Mouse (Mus musculus) spleen, postnatal 14 days (tissue): ENCODE results near the gene Frrs1l.

Experiments used
- DNase-seq, 2 experiments: peaks; one replicate each; pipeline ENCODE4 v3.0.0; 2021 to 2022; ENCODE audit warnings: low spot score in 2 of 2

Gene Frrs1l

DNA sequence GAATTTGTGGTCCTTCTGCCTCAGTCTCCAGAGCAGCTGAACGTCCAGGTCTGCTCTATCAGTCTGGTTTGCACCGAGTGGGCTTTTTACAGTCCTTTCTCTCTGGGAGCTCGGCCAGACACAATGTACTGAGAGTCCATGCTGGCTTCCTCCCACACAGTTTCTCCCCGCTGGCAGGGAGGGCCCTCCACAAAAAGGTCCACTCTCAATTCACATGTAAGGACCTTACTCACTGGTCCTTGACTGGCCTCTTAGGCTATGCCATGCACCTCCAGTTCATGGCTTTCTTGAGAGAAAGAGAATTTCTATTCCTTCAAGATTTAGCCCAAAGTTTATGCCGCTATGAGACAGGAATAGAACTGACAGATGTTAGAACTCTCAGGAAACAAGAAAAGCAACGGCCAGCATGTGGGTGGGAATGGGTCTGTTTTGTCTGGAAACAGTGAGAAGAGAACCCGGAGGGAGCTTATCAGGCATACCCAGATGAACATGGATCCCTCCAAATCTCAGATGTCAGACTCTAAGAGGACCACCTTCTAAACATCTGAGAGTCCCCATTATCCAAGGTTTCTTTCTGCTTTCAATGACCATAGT lies 24.5 kb downstream of the Frrs1l start:
- no peak for DNase-seq

DNA sequence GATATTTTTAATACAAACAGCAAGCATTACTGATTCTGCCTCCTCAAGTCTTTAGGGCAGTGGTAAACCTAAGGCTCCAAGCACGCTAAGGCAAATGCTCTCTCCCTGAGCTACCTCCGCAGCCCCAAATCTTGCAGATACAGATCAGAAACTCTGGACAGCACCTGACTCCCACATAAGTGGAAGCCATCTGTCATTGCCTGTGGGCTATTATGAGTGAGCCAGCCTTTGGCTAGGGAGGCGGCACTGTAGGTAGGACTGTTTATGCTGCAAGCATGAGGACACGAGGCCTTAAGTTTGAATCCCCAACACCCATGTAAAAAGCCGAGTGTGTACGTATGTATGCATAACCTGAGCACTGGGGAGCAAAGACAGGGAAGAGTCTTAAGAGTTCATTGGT lies 26.5 kb downstream of the Frrs1l start:
- DNase-seq: no peak

DNA sequence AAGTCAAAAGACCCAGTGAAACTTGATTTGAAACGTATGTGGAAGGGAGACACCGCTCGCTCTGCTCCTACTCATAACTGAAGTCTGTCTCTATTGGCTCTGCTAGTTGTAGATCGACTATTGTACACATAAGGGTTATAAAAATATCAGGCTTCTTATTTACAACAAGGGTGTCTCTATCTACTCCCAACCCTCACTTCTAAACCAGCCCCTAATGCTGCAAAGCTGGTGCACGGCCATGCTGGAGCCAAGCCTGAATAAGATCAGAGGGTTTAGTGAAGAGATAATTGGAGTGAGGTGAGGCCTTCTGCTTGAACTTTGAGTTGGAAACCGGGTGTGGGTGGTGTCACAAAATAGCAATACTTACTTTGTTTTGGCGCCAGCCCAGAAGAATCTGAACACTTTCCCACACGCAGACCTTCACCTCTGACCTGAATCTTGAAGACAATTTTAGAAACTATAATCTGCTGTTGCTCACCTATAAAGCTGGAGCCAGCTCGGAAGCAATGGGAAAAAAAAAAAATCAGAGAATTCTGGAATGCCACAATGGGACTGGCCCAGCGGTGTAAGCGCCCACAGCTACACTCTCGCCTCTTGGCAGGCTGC lies 28.8 kb downstream of the Frrs1l start:
- DNase-seq: no peak

DNA sequence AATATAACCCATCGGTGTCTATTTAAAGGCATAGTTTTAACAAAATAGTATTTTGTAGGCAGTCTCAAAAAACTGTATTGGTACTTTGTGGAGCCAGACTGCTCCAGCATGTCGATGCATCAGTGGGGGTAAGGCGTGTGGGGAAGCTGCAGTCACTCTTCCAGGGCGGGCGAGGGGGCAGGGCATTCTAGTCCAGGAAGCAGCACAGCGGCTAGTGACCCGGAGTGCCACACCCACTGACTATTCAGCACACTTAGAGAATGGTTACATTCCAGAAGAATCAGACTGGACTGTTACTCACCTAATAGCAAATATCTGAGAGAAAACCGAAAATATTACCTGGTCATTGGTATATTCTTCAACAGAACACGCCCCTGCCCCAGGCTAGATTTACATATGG lies 32.7 kb downstream of the Frrs1l start:
- DNase-seq: no peak

DNA sequence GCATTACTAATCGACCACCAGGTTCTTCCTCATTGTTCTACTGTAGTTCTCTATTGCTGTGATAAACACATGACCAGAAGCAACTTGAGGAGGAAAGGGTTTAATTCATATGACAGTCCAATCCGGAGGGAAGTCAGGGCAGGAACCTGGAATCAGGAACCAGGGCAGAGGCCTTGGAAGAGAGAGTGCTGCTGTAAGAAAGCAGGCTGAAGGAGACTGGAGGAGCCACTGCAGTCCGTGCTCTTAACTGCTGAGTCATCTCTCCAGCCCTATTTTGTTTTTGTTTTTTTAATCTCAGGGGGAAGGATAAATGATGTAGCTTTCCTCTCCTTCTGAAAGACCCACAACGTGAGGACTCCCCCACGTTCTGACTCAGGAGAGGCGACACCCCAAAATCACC lies 37.0 kb downstream of the Frrs1l start:
- no peak for DNase-seq

DNA sequence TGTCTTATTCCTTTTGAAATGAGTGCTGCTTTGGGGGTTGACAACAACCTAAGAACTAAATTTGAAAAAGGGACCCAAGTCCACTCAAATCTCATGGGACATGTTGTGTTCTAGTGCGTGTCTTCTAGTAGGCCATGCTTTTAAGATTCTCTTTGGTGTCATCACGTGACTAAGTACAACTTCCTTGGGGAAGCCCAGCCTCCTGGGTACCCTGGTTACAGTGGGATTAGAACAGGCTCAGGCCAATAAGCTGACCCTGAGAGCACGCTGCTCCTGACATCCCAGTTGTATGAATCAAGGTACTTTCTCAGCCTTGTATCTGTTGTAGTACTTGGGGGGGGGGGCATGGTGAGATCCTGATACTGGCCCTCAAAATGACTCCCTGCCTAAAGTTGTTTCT lies 38.5 kb downstream of the Frrs1l start:
- DNase-seq: no peak

DNA sequence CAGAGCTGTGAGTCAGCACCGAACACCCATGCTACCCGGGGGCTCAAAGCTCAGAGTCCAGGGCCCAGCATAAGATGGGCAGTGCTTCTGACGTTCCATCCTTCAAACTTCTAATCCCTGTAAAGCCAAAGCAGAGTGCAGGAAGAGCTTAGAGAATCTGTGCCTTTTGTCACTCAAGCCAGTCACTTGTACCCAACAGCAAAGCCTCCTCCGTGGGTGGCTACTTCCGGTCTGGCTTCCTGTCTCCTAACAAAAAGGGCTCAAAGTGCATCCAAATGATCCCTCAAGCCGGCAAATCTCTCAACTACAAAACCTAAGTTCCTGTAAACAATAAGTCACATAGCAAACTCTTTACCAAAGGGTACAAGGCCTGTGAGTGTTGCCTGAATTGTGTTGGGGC lies 40.7 kb downstream of the Frrs1l start:
- no peak for DNase-seq

DNA sequence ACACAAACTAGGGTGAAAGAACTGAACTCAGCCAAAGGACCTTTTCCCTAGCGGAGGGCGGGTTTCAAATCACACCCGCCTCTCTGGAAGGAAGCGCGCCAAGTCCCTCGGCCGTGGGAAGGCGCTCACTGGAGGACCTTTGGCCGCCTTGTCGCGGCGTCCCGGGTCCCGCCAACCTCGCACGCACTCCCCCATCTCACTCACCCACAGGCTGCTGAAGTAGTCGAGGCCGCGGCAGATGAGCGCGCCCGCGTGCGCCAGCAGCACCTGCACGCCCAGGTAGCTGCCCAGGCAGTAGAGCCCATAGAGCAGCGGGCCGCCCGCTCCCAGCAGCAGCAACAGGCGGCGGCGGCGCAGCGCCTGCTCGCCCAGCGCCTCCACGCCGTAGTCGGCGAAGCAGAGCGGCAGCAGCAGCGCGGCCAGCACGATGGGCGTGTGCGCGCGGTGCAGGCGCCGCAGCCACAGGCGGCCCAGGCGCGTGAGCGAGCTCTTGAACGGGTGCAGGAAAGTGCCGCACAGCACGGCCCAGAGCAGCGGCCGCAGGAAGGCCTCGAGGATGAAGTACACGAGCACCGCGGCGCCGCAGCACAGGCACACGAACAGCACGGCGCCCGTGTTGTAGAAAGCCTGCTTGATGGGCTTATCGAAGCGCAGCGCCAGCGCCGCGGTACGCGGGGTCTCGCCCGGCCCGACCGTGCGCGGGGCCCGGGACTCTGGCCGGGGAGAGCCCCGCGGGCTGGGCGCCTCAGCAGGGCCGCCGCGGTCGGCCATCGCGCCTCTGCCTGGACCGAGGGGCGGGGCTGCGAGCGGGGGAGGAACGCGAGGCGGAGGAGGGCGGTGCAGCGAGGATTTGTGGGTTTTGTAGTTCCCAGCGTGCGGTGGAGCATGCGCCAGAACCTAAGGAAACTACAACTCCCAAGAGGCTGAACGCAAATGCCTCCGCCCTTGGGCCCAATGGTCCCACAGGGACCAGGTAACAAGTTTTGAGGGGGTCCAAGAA lies 43.2 kb downstream of the Frrs1l start, which contains the start of gene Tmem245:
TSS of gene Tmem245 (minus strand) at position 797 of the 1,000 bp plus-strand sequence.
- DNase-seq: peak; percentile 75 to 84

DNA sequence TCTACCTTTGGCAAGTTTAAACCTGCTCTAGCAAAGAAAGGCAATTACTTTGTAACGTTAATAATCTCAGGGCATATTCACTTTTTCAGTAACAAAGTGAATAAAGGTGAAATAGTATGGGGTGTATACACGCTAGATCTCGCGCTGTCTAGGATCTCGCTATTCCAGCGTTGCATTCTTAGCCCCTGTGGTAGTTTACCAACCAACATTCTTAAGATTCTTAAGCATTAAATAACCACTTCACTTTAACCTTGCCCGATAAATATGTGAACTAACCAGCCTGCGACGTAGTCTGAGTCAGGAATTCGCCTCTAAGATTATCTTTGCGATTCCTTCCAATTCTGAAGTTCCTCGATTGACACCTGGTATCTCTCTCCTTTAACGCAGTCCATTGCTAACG lies 44.0 kb downstream of the Frrs1l start:
- no peak for DNase-seq

DNA sequence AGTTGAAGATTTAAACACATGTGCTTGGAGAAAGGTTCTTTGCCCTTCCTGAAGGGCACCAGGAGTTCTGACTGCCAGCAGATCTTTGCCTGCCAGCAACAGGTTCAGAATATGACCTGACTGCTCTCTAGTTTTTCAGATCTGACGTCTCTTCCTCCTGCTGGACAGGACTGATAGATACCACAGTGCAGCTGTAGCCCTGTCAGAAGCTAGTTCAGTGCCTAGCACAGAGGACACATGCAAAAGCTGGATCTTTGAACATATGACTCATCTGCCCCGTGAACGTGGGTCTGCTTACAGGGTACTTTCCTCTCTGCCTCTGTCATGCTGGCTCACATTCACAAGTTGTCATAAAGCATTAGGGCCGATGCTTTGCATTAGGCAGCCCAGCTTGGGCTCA lies 45.9 kb downstream of the Frrs1l start:
- DNase-seq: no peak

DNA sequence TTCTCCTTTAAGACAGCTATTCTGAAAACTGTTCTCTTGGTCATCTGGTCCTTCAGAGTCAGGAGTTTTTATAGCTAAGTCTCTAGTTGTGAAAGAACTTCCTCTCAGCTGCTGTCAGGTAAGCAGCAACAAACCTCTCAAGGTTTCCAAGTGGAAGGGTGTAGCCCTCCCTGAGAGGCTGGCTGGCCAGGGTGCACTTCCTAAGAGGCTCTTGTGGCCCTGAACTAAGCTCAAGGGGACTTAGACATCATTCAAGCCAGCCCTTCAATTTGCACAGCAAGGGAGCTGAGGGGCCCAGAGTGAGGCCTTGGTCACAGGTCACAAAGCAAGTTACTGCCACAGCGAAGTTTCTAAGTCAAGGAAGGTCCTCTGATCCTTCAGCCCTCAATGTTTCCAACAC lies 46.9 kb downstream of the Frrs1l start:
- DNase-seq: no peak

DNA sequence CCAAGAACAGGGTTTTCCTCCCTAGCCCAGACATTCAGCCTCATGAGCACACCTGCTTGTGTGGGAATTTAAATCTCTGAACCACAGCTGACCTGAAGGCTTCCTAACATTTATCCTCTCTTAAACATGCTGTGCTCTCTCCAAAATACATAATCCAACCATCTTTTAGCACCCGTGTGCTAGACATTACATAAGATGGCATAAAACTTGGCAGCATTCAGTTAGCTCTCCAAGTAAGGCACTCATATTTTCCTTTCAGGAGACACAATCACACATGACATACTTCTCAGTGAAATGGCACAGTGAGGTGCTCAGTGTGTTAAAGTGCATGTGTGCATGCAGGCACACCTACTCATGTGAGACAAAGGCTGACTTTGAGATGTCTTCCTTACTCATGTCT lies 47.6 kb downstream of the Frrs1l start:
- no peak for DNase-seq

DNA sequence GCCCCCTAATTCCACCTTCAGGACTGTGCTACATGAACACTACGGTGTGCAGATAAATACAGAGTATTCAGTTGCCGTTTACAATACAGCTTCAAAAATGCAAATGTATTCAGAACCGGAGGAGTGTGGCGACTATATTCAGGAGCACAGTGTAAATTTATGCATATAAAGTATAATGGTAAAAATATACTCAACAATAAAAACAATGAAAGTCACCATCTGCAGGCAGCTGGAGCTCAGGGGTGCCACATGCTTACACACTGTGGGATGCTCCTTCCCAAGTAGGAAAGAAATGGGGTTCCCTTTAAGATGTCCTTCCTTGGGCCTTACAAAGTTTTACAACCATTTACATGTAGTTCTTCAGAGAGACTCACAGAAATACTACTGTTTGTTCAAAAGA lies 48.7 kb downstream of the Frrs1l start:
- DNase-seq: no peak

DNA sequence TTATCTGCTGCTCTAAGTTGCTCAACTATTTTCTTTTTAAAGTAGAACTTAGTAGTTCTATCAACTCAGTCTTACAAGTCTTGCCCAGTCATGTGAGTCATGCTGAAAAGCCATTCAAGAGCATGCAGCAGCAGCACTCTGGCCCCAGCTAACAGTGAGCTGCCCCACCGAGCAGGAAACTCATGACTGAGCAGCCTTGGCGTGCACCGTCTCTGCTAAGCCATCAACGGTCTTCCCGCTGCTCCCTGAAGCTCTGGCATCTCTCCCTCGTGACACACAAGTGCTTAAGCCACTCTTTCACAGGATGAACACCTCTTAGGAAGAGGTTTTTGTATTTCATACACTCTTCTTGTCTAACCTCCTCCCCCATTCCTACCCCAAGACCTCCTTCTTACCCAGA lies 53.1 kb downstream of the Frrs1l start:
- DNase-seq: no peak

DNA sequence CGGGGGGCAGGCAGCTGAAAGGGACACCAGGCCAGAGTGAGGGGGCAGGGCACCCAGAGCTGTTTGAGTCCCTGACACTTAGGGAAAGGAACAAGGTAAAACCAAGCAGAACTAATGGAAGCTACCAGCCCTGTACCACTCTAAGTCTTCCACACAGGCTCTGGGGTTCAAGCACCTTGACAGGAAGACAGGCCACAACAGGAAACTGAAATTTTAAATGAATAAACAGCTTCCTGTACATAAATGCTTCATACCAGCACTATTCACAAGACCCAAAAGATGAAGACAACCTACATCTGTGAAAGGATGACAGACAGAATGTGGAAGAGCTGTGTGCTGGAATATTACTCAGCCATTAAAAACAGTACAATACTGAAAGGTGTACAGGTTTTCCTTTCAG lies 54.9 kb downstream of the Frrs1l start:
- no peak for DNase-seq

DNA sequence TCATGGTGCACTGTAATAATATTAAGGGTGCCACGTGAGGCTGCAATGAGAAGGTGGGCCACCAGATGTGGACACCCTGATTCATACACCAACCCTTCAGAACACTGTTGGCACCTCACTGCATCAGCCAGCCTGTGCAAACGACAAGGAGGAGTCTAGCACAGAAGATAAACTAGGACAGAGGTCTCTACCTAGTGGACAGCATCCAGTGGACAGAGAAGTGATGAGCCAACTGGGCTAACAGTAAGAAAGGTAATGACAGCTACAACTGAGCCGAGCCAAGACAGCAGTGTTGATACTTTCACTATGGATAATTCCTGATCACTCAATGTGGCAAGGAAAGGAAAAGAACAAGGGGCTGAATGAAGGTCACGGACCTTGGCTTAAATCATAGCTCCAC lies 57.0 kb downstream of the Frrs1l start:
- no peak for DNase-seq

DNA sequence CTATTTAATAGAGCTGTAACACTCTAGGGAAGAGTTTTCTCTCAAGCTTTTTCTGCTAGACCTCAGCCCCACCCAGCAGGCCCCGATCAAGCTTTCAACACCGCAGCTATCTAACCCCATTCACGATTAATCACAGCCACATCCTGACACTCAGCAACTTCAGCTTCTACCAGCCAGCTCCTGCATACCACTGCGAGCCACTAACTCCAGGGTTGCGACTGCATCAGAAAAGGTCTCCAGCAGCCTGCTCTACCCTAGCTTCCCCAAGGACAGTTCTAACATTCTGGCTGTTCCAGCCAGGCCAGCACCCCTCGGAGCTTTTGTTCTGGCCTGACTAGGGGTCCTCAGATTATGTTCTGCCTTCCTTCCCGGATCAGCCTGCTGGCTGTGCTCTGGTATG lies 58.1 kb downstream of the Frrs1l start:
- DNase-seq: no peak

DNA sequence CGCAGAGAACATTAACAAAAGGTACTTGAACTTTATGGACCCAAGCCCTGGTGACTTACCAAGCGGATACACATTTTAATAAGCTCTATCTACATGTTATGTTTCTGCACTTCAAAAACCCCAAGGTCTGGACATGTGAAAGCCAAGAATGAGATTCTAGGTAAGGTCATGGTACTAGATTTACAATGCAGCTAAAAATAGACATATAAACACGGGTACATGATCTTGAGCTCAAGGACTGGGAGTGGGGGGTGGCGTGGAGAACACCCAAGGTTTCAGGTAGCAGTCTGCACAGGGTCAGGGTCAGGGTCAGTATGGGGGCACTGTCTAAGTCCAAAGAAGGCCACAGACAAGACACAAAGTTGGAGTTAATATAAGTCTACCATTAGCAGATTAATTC lies 59.9 kb downstream of the Frrs1l start:
- no peak for DNase-seq

DNA sequence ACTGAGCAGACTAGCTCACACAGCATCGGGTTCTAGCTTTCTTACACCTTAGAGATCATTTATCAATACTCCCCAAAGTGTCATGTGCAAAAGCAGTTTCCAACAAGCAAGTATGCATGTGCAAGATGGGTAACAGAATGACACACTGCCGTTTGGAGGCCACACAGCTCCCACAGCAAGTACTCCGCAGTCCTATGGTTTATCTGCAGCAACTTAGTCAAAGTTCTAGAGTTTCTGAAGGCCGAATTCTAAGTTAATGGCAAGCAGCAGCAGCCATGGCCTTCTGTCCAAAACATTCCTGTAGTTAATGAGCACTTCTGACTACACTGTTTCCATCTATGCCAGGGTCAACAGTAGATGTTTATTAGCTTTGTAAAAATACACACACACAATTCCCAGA lies 63.2 kb downstream of the Frrs1l start:
- no peak for DNase-seq

DNA sequence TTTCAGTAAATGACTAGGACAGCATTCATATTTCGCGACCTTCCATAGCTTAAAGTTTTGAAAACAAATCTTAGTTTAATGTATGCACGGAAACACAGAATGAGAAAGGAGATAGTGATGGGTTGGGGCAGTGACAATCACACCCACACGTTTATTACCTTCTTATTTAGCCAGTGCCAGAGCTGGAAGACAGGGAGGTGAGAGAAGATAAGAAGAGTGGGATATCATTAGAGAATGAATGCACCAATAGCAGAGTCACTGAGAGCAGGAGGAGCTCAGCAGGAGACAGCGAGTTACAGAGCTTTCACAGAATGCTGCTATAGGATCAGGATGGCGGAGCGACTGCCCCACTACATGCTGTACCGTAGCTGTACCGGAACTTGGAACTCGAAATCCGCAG lies 68.0 kb downstream of the Frrs1l start:
- DNase-seq: no peak

DNA sequence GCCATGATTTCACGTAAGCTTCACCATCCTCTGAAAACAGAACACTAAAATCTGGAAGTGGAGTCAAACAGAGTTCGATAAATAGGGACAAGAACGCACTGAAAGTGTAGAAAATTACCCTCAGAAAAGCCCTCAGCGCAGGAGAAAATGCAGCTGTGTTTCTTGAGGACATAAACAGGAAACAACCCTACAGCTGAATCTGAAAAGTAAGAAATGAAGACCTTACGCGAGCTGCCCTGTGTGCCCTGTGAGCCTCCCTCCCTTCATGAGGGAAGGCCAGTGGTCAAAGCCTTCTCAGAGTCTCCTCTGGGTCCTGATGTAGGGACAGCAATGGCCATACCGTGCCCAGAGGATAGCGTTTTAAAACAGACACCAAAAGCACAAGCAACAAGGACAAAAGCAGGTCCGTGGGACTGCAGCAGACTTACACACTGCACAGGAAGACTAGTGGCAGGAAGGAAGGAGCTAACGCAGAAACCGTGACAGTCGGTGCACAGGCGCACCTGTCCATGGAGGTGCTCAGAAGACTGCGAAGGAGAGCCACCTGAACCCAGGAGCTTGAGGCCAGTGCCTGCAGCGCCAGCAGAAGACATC lies 74.4 kb downstream of the Frrs1l start:
- peak in 1 of 2 experiments; percentile 3 for DNase-seq

DNA sequence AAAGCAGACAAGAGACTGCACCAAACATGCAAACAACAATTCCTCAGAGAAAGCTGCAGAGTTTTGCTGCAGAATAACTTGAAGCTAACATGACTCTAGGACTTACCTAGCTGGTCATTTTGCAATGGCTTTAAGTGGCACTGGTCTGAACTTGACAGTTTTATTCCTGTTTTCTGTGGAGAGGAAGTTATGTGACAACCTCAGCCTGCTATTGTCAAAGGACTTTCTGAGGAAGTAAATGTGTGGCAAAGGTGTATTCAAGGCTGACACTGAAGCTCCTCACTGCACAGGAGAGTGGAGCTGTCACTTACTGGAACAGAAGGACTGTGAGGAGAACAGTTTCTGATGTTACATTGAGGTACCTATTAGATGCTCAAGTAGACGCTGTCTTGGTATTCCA lies 75.4 kb downstream of the Frrs1l start:
- DNase-seq: no peak
